18 mouse cellular contexts compared by ENCODE assay signal in the genomic region with DNA sequence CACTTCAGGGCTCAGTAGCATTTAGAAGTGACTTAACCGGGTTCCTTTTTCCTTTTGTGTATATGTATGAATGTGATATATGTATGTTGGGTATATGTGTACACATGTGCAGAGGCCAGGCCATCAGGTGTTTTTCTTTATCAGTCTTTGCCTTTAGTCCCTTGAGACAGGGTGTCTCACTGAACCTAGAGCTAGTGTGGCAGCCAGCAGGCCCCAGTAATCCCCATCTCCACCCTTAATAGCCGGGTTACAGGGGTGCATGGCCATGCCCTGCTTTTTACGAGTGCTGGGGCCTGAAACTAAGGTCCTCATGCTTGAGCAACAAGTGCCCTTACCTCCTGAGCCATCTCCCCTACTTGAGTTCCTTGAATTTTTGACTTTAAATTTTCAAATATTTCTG. TPM values are rescaled to one million over a fixed set of nuclear protein-coding genes. Genes with fewer than 3 reads are reported as not detected.
DNase-seq lines count a peak whose midpoint lies in the region; ATAC-seq and TF ChIP-seq lines count a peak whose summit lies in the region.
"Had no signal": no experiment of that assay in that cellular context is flagged by ENCODE, and none has a peak within 500 bp of the region (broad histone marks: within the 10 kb centered on the region; RNA-seq: fewer than 3 reads in every experiment).

No protein-coding gene starts in this region.

- H3K36me3 ChIP-seq in liver, embryonic 11.5 days (ENCODE audit: control insufficient read depth, insufficient read depth, low read length), result no peaks in the 10 kb centered on the region
- H3K36me3 ChIP-seq in liver, embryonic 15.5 days (replicated peaks), result 0 out of 2 replicates have a peak, but pooled peaks cover 6% of the 10 kb centered on the region
- no peaks in the 10 kb centered on the region for H3K36me3 ChIP-seq in forebrain, embryonic 13.5 days (ENCODE audit: poor library complexity, severe bottlenecking)
- H3K36me3 ChIP-seq: embryonic facial prominence, embryonic 12.5 days; forebrain, embryonic 10.5 days; hindbrain, embryonic 13.5 days had no signal

- peaks cover 29% of the 10 kb centered on the region for H3K4me1 ChIP-seq in liver, embryonic 11.5 days (replicated peaks; ENCODE audit: control insufficient read depth, insufficient read depth, low read length)
- peaks cover 59% of the 10 kb centered on the region for H3K4me1 ChIP-seq in liver, embryonic 15.5 days (replicated peaks)
- H3K4me1 ChIP-seq in forebrain, embryonic 13.5 days, result peaks cover 22% of the 10 kb centered on the region

- no peak overlapping the region for H3K4me2 ChIP-seq in liver, embryonic 11.5 days
- peak overlapping the region; percentile 32 for H3K4me2 ChIP-seq in liver, embryonic 15.5 days
- H3K4me2 ChIP-seq in forebrain, embryonic 13.5 days, result no peak overlapping the region
- H3K4me2 ChIP-seq: embryonic facial prominence, embryonic 12.5 days; hindbrain, embryonic 13.5 days had no signal

- H3K9me3 ChIP-seq in liver, embryonic 11.5 days (ENCODE audit: control insufficient read depth, low read length), result no peaks in the 10 kb centered on the region
- H3K9me3 ChIP-seq in liver, embryonic 15.5 days (replicated peaks), result no peaks in the 10 kb centered on the region
- no peaks in the 10 kb centered on the region for H3K9me3 ChIP-seq in forebrain, embryonic 13.5 days (replicated peaks)
- H3K9me3 ChIP-seq: embryonic facial prominence, embryonic 12.5 days; forebrain, embryonic 10.5 days; hindbrain, embryonic 13.5 days had no signal

- H3K27ac ChIP-seq in liver, embryonic 11.5 days (ENCODE audit: low read depth, low read length), result peak overlapping the region; percentile 74
- peak overlapping the region; percentile 85 for H3K27ac ChIP-seq in liver, embryonic 15.5 days (replicated peaks)
- no peak overlapping the region for H3K27ac ChIP-seq in forebrain, embryonic 13.5 days
- H3K27ac ChIP-seq in left cerebral cortex, adult 2 months, result no peak overlapping the region
- H3K27ac ChIP-seq: embryonic facial prominence, embryonic 12.5 days; forebrain, embryonic 10.5 days; hindbrain, embryonic 13.5 days; hindbrain, postnatal 0 days had no signal

- H3K27me3 ChIP-seq in liver, embryonic 11.5 days (replicated peaks; ENCODE audit: control insufficient read depth, insufficient read depth, low read length), result no peaks in the 10 kb centered on the region
- no peaks in the 10 kb centered on the region for H3K27me3 ChIP-seq in liver, embryonic 15.5 days
- H3K27me3 ChIP-seq in forebrain, embryonic 13.5 days, result no peaks in the 10 kb centered on the region
- H3K27me3 ChIP-seq: embryonic facial prominence, embryonic 12.5 days; hindbrain, embryonic 13.5 days had no signal

- no peak overlapping the region for H3K9ac ChIP-seq in liver, embryonic 11.5 days (ENCODE audit: low read depth, low read length)
- peak overlapping the region; percentile 26; the same call in 1 of the 2 replicates for H3K9ac ChIP-seq in liver, embryonic 15.5 days
- no peak overlapping the region for H3K9ac ChIP-seq in forebrain, embryonic 13.5 days
- H3K9ac ChIP-seq: embryonic facial prominence, embryonic 12.5 days; forebrain, postnatal 0 days; hindbrain, embryonic 13.5 days had no signal

- WGBS in liver, embryonic 11.5 days, result 61% methylated on average over 3 of the region's 3 CpGs
- 43% methylated on average over 3 of the region's 3 CpGs for WGBS in liver, embryonic 15.5 days (ENCODE audit: insufficient replicate concordance)
- 94% methylated on average over 3 of the region's 3 CpGs for WGBS in forebrain, embryonic 13.5 days

- TF ChIP-seq CTCF in left cerebral cortex, adult 2 months (IDR thresholded peaks at IDR 0.05), result no peak

- peak; percentile 87 for DNase-seq in heart, adult 11 months
- no peak for DNase-seq in heart, postnatal 36 days
- no peak for DNase-seq in liver, embryonic 11.5 days (ENCODE audit: low spot score)
- DNase-seq in adrenal gland, postnatal 25 days, result no peak
- no peak for DNase-seq in left cerebral cortex, adult 2 months (ENCODE audit: extremely low spot score in 1 of 2, low spot score in 2 of 2)
- DNase-seq: adrenal gland, postnatal 14 days; cerebellum, adult 9-10 months; cerebellum, postnatal 25 days; forebrain, postnatal 0 days; gastrocnemius, postnatal 14 days; heart, postnatal 10 days had no signal

- 0 out of 2 replicates have a peak, but pooled peaks have one; percentile 11 for ATAC-seq in erythroblast, adult 5-6 weeks (replicated peaks; ENCODE audit: low FRiP score, poor library complexity, severe bottlenecking)
- no peak for ATAC-seq in liver, embryonic 11.5 days (replicated peaks; ENCODE audit: low FRiP score)
- ATAC-seq in liver, embryonic 15.5 days (ENCODE audit: insufficient read depth), result no peak
- ATAC-seq in forebrain, embryonic 13.5 days, result no peak
- ATAC-seq: forebrain, postnatal 0 days; hindbrain, postnatal 0 days had no signal

- no peak overlapping the region for H3K4me3 ChIP-seq in liver, embryonic 11.5 days (ENCODE audit: low read depth, low read length)
- no peak overlapping the region for H3K4me3 ChIP-seq in liver, embryonic 15.5 days (replicated peaks)
- H3K4me3 ChIP-seq in forebrain, embryonic 13.5 days, result no peak overlapping the region
- H3K4me3 ChIP-seq in left cerebral cortex, adult 2 months, result no peak overlapping the region
- H3K4me3 ChIP-seq: embryonic facial prominence, embryonic 12.5 days; forebrain, embryonic 10.5 days; hindbrain, embryonic 13.5 days had no signal

- intact Hi-C loops in heart, postnatal 36 days (cut with DNase I), result loop anchor here (5.0 to 10.0 kb wide), 2 partner anchors 49 to 387 kb away; a partner anchor contains a TSS
- intact Hi-C loops in left cerebral cortex, adult 2 months (cut with DNase I), result no loop called here

RNA-seq across cellular contexts. Expression of a gene that starts 1.9 kb away (rescaled TPM):
- 100 to 1,000 TPM; 128 to 131 TPM for total RNA-seq in heart, postnatal 36 days (2021)
- total RNA-seq in erythroblast, adult 5-6 weeks (2015; ENCODE audit: low replicate concordance), result 375 and 403 TPM in 2 replicates
- total RNA-seq in erythroblast, adult 5-6 weeks (2017; ENCODE audit: low replicate concordance), result 937 and 1,092 TPM in 2 replicates
- polyA plus RNA-seq in liver, embryonic 11.5 days (2014; fragmentation: Nextera tagmentation; extraction: Ambion mirVana), result 170 and 186 TPM in 2 replicates
- 135 and 144 TPM in 2 replicates for polyA plus RNA-seq in liver, embryonic 15.5 days (2015; fragmentation: Nextera tagmentation; extraction: Ambion mirVana)
- 173 and 185 TPM in 2 replicates for polyA plus RNA-seq in forebrain, embryonic 13.5 days (2015; fragmentation: Nextera tagmentation; extraction: Ambion mirVana)
- 139 and 181 TPM in 2 replicates for total RNA-seq in adrenal gland, postnatal 25 days (2021)
- 100 to 1,000 TPM; 409 to 413 TPM for total RNA-seq in left cerebral cortex, adult 2 months (2021)

RNA-seq across cellular contexts. Expression of a gene that starts 45.9 kb away (rescaled TPM):
- 1 to 10 TPM; 3.8 to 5.5 TPM for total RNA-seq in heart, postnatal 36 days (2021)
- total RNA-seq in erythroblast, adult 5-6 weeks (2015; ENCODE audit: low replicate concordance), result 5.6 and 9.0 TPM in 2 replicates
- total RNA-seq in erythroblast, adult 5-6 weeks (2017; ENCODE audit: low replicate concordance), result 4.7 and 5.4 TPM in 2 replicates
- 5.2 and 8.4 TPM in 2 replicates for polyA plus RNA-seq in liver, embryonic 11.5 days (2014; fragmentation: Nextera tagmentation; extraction: Ambion mirVana)
- polyA plus RNA-seq in liver, embryonic 15.5 days (2015; fragmentation: Nextera tagmentation; extraction: Ambion mirVana), result 3.7 and 5.5 TPM in 2 replicates
- 19.1 and 23.1 TPM in 2 replicates for polyA plus RNA-seq in forebrain, embryonic 13.5 days (2015; fragmentation: Nextera tagmentation; extraction: Ambion mirVana)
- total RNA-seq in adrenal gland, postnatal 25 days (2021), result 16.6 and 19.9 TPM in 2 replicates
- total RNA-seq in left cerebral cortex, adult 2 months (2021), result 1 to 10 TPM; 3.4 to 3.9 TPM

RNA-seq across cellular contexts. Expression of a gene that starts 57.8 kb away (rescaled TPM):
- total RNA-seq in heart, postnatal 36 days (2021), result 1 to 10 TPM; 5.5 to 6.7 TPM
- 1.0 and 1.3 TPM in 2 replicates for total RNA-seq in erythroblast, adult 5-6 weeks (2015; ENCODE audit: low replicate concordance)
- 3.4 and 3.9 TPM in 2 replicates for total RNA-seq in erythroblast, adult 5-6 weeks (2017; ENCODE audit: low replicate concordance)
- polyA plus RNA-seq in liver, embryonic 11.5 days (2014; fragmentation: Nextera tagmentation; extraction: Ambion mirVana), result 12.3 and 12.8 TPM in 2 replicates
- polyA plus RNA-seq in liver, embryonic 15.5 days (2015; fragmentation: Nextera tagmentation; extraction: Ambion mirVana), result 5.5 and 5.9 TPM in 2 replicates
- polyA plus RNA-seq in forebrain, embryonic 13.5 days (2015; fragmentation: Nextera tagmentation; extraction: Ambion mirVana), result 5.1 and 5.7 TPM in 2 replicates
- 14.9 and 24.7 TPM in 2 replicates for total RNA-seq in adrenal gland, postnatal 25 days (2021)
- total RNA-seq in left cerebral cortex, adult 2 months (2021), result 10 to 100 TPM; 20.2 to 21.8 TPM

Comparison
In these comparisons a context has a peak if more than half of its experiments do, and no peak if none do; other contexts are left out.
1. H3K27ac ChIP-seq: peak in liver, embryonic 11.5 days (single experiment) and liver, embryonic 15.5 days (single experiment); none in forebrain, embryonic 13.5 days (single experiment) and left cerebral cortex, adult 2 months (single experiment).